Comparison of ENCODE assay signal across 8 mouse cellular contexts in the genomic region with DNA sequence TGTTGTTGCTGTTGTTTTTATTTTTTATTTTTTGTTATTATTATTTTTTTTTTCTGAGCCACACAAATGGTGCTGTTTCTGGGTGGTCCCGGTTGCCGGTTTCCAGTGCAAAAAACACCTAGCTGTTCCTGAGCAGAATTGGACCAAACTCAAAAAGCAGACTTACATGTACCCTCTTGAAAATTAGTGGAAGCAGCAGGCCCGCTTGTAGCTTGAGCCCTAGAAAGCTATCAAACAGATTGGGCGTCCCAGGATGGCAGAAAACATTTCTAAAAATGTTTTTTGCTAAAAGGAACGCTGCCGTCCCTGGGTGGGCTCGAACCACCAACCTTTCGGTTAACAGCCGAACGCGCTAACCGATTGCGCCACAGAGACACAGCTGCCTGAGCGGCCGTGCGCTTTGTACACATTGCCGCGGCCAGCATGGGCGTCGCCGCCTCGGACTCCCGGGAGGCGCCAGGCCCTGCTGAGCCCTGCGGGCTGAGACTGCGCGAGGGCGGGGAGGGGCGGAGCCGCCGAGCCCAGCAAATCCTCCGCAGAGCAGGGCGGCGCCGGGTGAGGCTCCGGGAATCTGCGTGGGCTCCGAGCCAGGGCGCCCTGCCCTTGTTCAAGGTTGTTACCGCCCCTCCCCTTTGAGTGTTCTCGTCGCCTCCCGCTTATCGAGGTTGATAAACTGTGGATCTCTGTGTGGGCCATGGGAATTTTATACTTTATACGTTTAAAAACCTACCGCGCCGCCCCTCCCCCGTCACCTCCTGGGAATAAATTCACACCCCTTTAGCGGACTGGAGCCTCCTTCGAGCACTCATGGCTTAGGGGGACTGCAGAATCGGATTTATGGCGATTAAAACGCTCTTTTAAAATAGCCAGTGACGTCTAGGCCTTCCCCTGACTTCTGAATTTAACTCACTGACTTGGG. TPM values are rescaled to one million over a fixed set of nuclear protein-coding genes. Genes with fewer than 3 reads are reported as not detected.
A peak's percentile ranks its signal among the peaks of the same experiment; 100 is the strongest.
DNase-seq lines count a peak whose midpoint lies in the region; ATAC-seq lines count a peak whose summit lies in the region.

No protein-coding gene starts in this region.

- 0 out of 2 replicates have a peak, but pooled peaks cover 3% of the 10 kb centered on the region for H3K9me3 ChIP-seq in hindbrain, embryonic 12.5 days (replicated peaks)

- H3K4me3 ChIP-seq in hindbrain, embryonic 12.5 days, result peak overlapping the region; percentile 43

- H3K4me1 ChIP-seq in hindbrain, embryonic 12.5 days, result peaks cover 14% of the 10 kb centered on the region

- H3K36me3 ChIP-seq in hindbrain, embryonic 12.5 days, result no peaks in the 10 kb centered on the region

- peak overlapping the region; percentile 90 for H3K27ac ChIP-seq in hindbrain, embryonic 12.5 days

- no peaks in the 10 kb centered on the region for H3K27me3 ChIP-seq in hindbrain, embryonic 12.5 days

- H3K4me2 ChIP-seq in hindbrain, embryonic 12.5 days (replicated peaks), result peak overlapping the region; percentile 52

- H3K9ac ChIP-seq in hindbrain, embryonic 12.5 days, result peak overlapping the region; percentile 58

- peak; percentile 99 for DNase-seq in NIH3T3 (ENCODE audit: low read depth)
- DNase-seq in cerebellum, postnatal 10 days, result peak; percentile 96 to 97
- peak; percentile 92 to 97 for DNase-seq in frontal cortex, postnatal 10 days (ENCODE audit: low spot score in 2 of 2)
- peak; percentile 97 to 99 for DNase-seq in layer of hippocampus, postnatal 14 days (ENCODE audit: low spot score in 2 of 2)
- peak; percentile 99 for DNase-seq in lung, postnatal 14 days
- peak; percentile 95 for DNase-seq in retina, adult 2 months (ENCODE audit: low read depth, low spot score)
- DNase-seq in thymus, postnatal 36 days, result peak; percentile 94 to 96

- ATAC-seq in hindbrain, embryonic 12.5 days (ENCODE audit: low FRiP score), result peak; percentile 98

- 3% methylated on average over 55 of the region's 55 CpGs for WGBS in hindbrain, embryonic 12.5 days

RNA-seq across cellular contexts. Expression of gene Alox5ap, which starts 35.6 kb away (rescaled TPM):
- polyA plus RNA-seq in hindbrain, embryonic 12.5 days (2016; fragmentation: Nextera tagmentation; extraction: Ambion mirVana), result 5.9 and 7.1 TPM in 2 replicates
- total RNA-seq in layer of hippocampus, postnatal 14 days (2021), result 1 to 10 TPM; 7.6 to 7.9 TPM

RNA-seq across cellular contexts. Expression of gene Hmgb1, which starts 44.7 kb away (rescaled TPM):
- polyA plus RNA-seq in hindbrain, embryonic 12.5 days (2016; fragmentation: Nextera tagmentation; extraction: Ambion mirVana), result 1,291 and 1,445 TPM in 2 replicates
- total RNA-seq in layer of hippocampus, postnatal 14 days (2021), result 100 to 1,000 TPM; 165 to 178 TPM

RNA-seq across cellular contexts. Expression of gene Uspl1, which starts 44.8 kb away (rescaled TPM):
- 63.0 and 68.6 TPM in 2 replicates for polyA plus RNA-seq in hindbrain, embryonic 12.5 days (2016; fragmentation: Nextera tagmentation; extraction: Ambion mirVana)
- total RNA-seq in layer of hippocampus, postnatal 14 days (2021), result 10 to 100 TPM; 34.5 to 39.9 TPM

Comparison
In these comparisons a context has a peak if more than half of its experiments do, and no peak if none do; other contexts are left out.
1. Peak in every context shown above with its lines: DNase-seq, ATAC-seq, H3K4me3 ChIP-seq and H3K27ac ChIP-seq.